Mouse (Mus musculus): ENCODE measurements at regions not wholly inside any gene's neighbourhood (a gene's known extent, or its start where the extent isn't known, plus 50 kb on each side); places are given as distances from the start of the nearest gene placed in this dataset.

GRCm38 (mm10) chr16:15185714-15186113 lies 131.5 kb upstream of the Gm21897 start:
- TF ChIP-seq CTCF (IDR thresholded peaks at IDR 0.05) (no peak), EP300 (IDR thresholded peaks at IDR 0.05; ENCODE audit: insufficient read depth, low read depth, low read length) (no peak), POLR2A (IDR thresholded peaks at IDR 0.05; ENCODE audit: insufficient read depth, low read depth, low read length) (no peak)

Data from heart, adult 2 months (tissue).